Mouse (Mus musculus): ENCODE measurements around the gene Clstn1.

GRCm38 (mm10) chr4:149597641-149598208, 11.5 kb downstream of the Clstn1 start:
- no peak for TF ChIP-seq CTCF (IDR thresholded peaks at IDR 0.05; ENCODE audit: borderline replicate concordance, insufficient read depth, low read length)
- TF ChIP-seq POLR2A (IDR thresholded peaks at IDR 0.05; ENCODE audit: low read depth, low read length) = no peak

All from embryonic fibroblast, embryonic 13.5 days (primary cell).